Mouse (Mus musculus) CH12.LX (cell line): ENCODE data around the gene Nr2c2ap. TPM values are rescaled to one million over a fixed set of nuclear protein-coding genes. Genes with fewer than 3 reads are reported as not detected.

Experiments
- DNase-seq: peaks from one replicate; pipeline ENCODE4 v3.0.0-alpha.2; 2013; ENCODE audit errors: extremely low read depth
- H3K27ac ChIP-seq: 2 replicates; pipeline ENCODE4 v1.5.1; 2012; ENCODE audit warnings: low read depth, mild to moderate bottlenecking, control low read depth, moderate library complexity; ENCODE audit not compliant: insufficient read depth
- H3K27me3 ChIP-seq: replicated peaks from 2 replicates; pipeline ENCODE3; 2012; ENCODE audit warnings: inconsistent platforms
- H3K36me3 ChIP-seq, 2 experiments: replicated peaks in 1 of 2; 2 replicates each; pipeline versions ENCODE3 to v1.6.1; 2012; ENCODE audit warnings: inconsistent platforms in 1 of 2, low read length in 1 of 2, mild to moderate bottlenecking in 1 of 2, mixed read lengths in 1 of 2, moderate library complexity in 1 of 2; ENCODE audit not compliant: control insufficient read depth in 1 of 2, insufficient read depth in 1 of 2
- H3K4me1 ChIP-seq, 2 experiments: 2 replicates each; pipeline ENCODE4 v1.6.1; 2012; ENCODE audit warnings: inconsistent platforms in 1 of 2, moderate library complexity in 1 of 2; ENCODE audit not compliant: insufficient read depth in 2 of 2, control insufficient read depth in 1 of 2
- H3K4me2 ChIP-seq: 2 replicates; pipeline ENCODE4 v1.6.1; 2012; ENCODE audit warnings: low read depth, mild to moderate bottlenecking, control low read depth; ENCODE audit not compliant: poor library complexity, insufficient read depth, severe bottlenecking
- H3K4me3 ChIP-seq, 3 experiments: fragments of 150-350 bp in 1 of 3; sonication (generic) in 1 of 3; replicated peaks in 1 of 3; 2 replicates each; pipeline versions ENCODE3 to v1.5.1; 2011 to 2012; ENCODE audit warnings: low read depth in 2 of 3, low read length in 2 of 3, mild to moderate bottlenecking in 2 of 3, moderate library complexity in 2 of 3, control low read depth in 1 of 3, improper control_type of control experiment in 1 of 3, inconsistent platforms in 1 of 3, mixed read lengths in 1 of 3; ENCODE audit not compliant: poor library complexity in 1 of 3
- H3K79me2 ChIP-seq: replicated peaks from 2 replicates; pipeline ENCODE4 v1.6.1; 2012; ENCODE audit warnings: mild to moderate bottlenecking, moderate library complexity; ENCODE audit not compliant: control insufficient read depth, poor library complexity, insufficient read depth, severe bottlenecking; ENCODE audit errors: extremely low read depth
- H3K9ac ChIP-seq: 2 replicates; pipeline ENCODE4 v1.6.1; 2012; ENCODE audit warnings: low read depth, mild to moderate bottlenecking, control low read depth, moderate library complexity; ENCODE audit not compliant: insufficient read depth
- H3K9me3 ChIP-seq: replicated peaks from 2 replicates; pipeline ENCODE3; 2012; ENCODE audit warnings: low read length, inconsistent platforms, mixed read lengths
- BHLHE40 ChIP-seq: IDR thresholded peaks from 2 replicates; pipeline ENCODE4 v1.6.1; 2011; ENCODE audit warnings: mild to moderate bottlenecking, low read depth, low read length, improper control_type of control experiment
- CHD2 ChIP-seq: IDR thresholded peaks from 2 replicates; pipeline ENCODE4 v1.6.1; 2011; ENCODE audit warnings: low read length, improper control_type of control experiment
- CTCF ChIP-seq, 2 experiments: IDR thresholded peaks in 1 of 2; conservative IDR thresholded peaks in 1 of 2; 2 replicates each; pipeline ENCODE4 v1.5.1; 2011 to 2012; ENCODE audit warnings: low read depth in 2 of 2, low read length in 2 of 2, improper control_type of control experiment in 1 of 2, inconsistent platforms in 1 of 2, mild to moderate bottlenecking in 1 of 2, moderate library complexity in 1 of 2
- E2F4 ChIP-seq: IDR thresholded peaks from 2 replicates; pipeline ENCODE4 v1.6.1; 2011; ENCODE audit warnings: low read depth, low read length, improper control_type of control experiment; ENCODE audit not compliant: insufficient replicate concordance
- ELF1 ChIP-seq: IDR thresholded peaks from 2 replicates; pipeline ENCODE4 v1.6.1; 2014; ENCODE audit warnings: low read depth, mild to moderate bottlenecking, inconsistent platforms, low read length, improper control_type of control experiment
- EP300 ChIP-seq: IDR thresholded peaks from 2 replicates; pipeline ENCODE4 v1.6.1; 2011; ENCODE audit warnings: low read length, improper control_type of control experiment
- ETS1 ChIP-seq: conservative IDR thresholded peaks from 2 replicates; pipeline ENCODE4 v1.6.1; 2012; ENCODE audit warnings: low read depth, mild to moderate bottlenecking, inconsistent platforms, low read length, improper control_type of control experiment, moderate library complexity
- GABPA ChIP-seq: IDR thresholded peaks from 2 replicates; pipeline ENCODE4 v1.6.1; 2012; ENCODE audit warnings: low read depth, low read length, improper control_type of control experiment, inconsistent platforms; ENCODE audit not compliant: insufficient replicate concordance
- IRF4 ChIP-seq: IDR thresholded peaks from 2 replicates; pipeline ENCODE4 v1.6.1; 2014; ENCODE audit warnings: low read depth, mild to moderate bottlenecking, inconsistent platforms, low read length, improper control_type of control experiment
- JUN ChIP-seq: IDR thresholded peaks from 2 replicates; pipeline ENCODE4 v1.6.1; 2011; ENCODE audit warnings: low read depth, mild to moderate bottlenecking, low read length, improper control_type of control experiment, moderate library complexity; ENCODE audit not compliant: insufficient read depth
- KAT2A ChIP-seq: IDR thresholded peaks from 2 replicates; pipeline ENCODE4 v1.6.1; 2012; ENCODE audit warnings: low read length, improper control_type of control experiment, inconsistent platforms; ENCODE audit not compliant: insufficient replicate concordance
- MAX ChIP-seq: IDR thresholded peaks from 2 replicates; pipeline ENCODE4 v1.6.1; 2011; ENCODE audit warnings: low read length, improper control_type of control experiment
- MEF2A ChIP-seq: IDR thresholded peaks from 2 replicates; pipeline ENCODE4 v1.6.1; 2014; ENCODE audit warnings: low read depth, mild to moderate bottlenecking, inconsistent platforms, low read length, improper control_type of control experiment, borderline replicate concordance
- MXI1 ChIP-seq: IDR thresholded peaks from 2 replicates; pipeline ENCODE4 v1.6.1; 2011; ENCODE audit warnings: mild to moderate bottlenecking, low read depth, low read length, improper control_type of control experiment
- MYC ChIP-seq: IDR thresholded peaks from 2 replicates; pipeline ENCODE4 v1.6.1; 2011; ENCODE audit warnings: low read depth, mild to moderate bottlenecking, improper control_type of control experiment, low read length
- NELFE ChIP-seq: IDR thresholded peaks from 2 replicates; pipeline ENCODE4 v1.6.1; 2011; ENCODE audit warnings: low read depth, low read length, improper control_type of control experiment
- PAX5 ChIP-seq: IDR thresholded peaks from 2 replicates; pipeline ENCODE4 v1.6.1; 2012; ENCODE audit warnings: low read length, inconsistent platforms, mixed read lengths
- POLR2A ChIP-seq: IDR thresholded peaks from 2 replicates; pipeline ENCODE4 v1.6.1; 2011; ENCODE audit warnings: low read depth, mild to moderate bottlenecking, improper control_type of control experiment, low read length
- POLR2AphosphoS2 ChIP-seq: IDR thresholded peaks from 2 replicates; pipeline ENCODE4 v1.6.1; 2011; ENCODE audit warnings: low read depth, low read length, improper control_type of control experiment
- SMC3 ChIP-seq: IDR thresholded peaks from 2 replicates; pipeline ENCODE4 v1.6.1; 2011; ENCODE audit warnings: low read depth, low read length, improper control_type of control experiment
- TBP ChIP-seq: conservative IDR thresholded peaks from 2 replicates; pipeline ENCODE4 v1.6.1; 2011; ENCODE audit warnings: low read depth, low read length, improper control_type of control experiment
- TCF12 ChIP-seq: IDR thresholded peaks from 2 replicates; pipeline ENCODE4 v1.6.1; 2014; ENCODE audit warnings: low read depth, mild to moderate bottlenecking, inconsistent platforms, low read length, improper control_type of control experiment
- UBTF ChIP-seq: IDR thresholded peaks from 2 replicates; pipeline ENCODE4 v1.6.1; 2012; ENCODE audit warnings: low read depth, mild to moderate bottlenecking, inconsistent platforms, low read length, improper control_type of control experiment, moderate library complexity
- USF1 ChIP-seq: IDR thresholded peaks from 2 replicates; pipeline ENCODE4 v1.6.1; 2014; ENCODE audit warnings: low read depth, mild to moderate bottlenecking, inconsistent platforms, low read length, improper control_type of control experiment
- USF2 ChIP-seq: conservative IDR thresholded peaks from 2 replicates; pipeline ENCODE4 v1.6.1; 2011; ENCODE audit warnings: low read depth, low read length, improper control_type of control experiment
- ZC3H11A ChIP-seq: IDR thresholded peaks from 2 replicates; pipeline ENCODE4 v1.6.1; 2012; ENCODE audit warnings: low read depth, mild to moderate bottlenecking, inconsistent platforms, low read length, improper control_type of control experiment
- ZKSCAN1 ChIP-seq: IDR thresholded peaks from 2 replicates; pipeline ENCODE4 v1.6.1; 2012; ENCODE audit warnings: low read depth, inconsistent platforms, low read length, improper control_type of control experiment, borderline replicate concordance
- ZNF384 ChIP-seq: IDR thresholded peaks from 2 replicates; pipeline ENCODE4 v1.6.1; 2012; ENCODE audit warnings: low read depth, low read length, improper control_type of control experiment, inconsistent platforms
- dilution Hi-C: fragments of 300-500 bp; cut with MboI; formaldehyde crosslinking; loops from 2 replicates; pipeline ENCODE4 v1.14.3; 2020; ENCODE audit warnings: low sequenced_read_pairs; ENCODE audit not compliant: extremely low pct_unique_long_range_greater_than_20kb, extremely low pct_ligation_motif_present
- in situ Hi-C: fragments of 300-500 bp; cut with MboI; formaldehyde crosslinking; loops from 3 replicates; pipeline ENCODE4 v1.14.3; 2019; ENCODE audit warnings: low sequenced_read_pairs, low pct_ligation_motif_present, low pct_unique_long_range_greater_than_20kb, mixed read lengths
- polyA plus RNA-seq: library from polyadenylated mRNA; unstranded; fragments of >175 nt; gene quantifications from 2 replicates; pipeline ENCODE4 v1.2.1, GENCODE M21; 2012; ENCODE audit warnings: low read depth; ENCODE audit not compliant: insufficient read length
- total RNA-seq, 2 experiments: library from RNA; depleted of rRNA; stranded (reverse); fragments of 300-350 nt in 1 of 2; fragments of >200 nt in 1 of 2; gene quantifications; 2 replicates each; pipeline ENCODE4 v1.2.3; 2012 to 2014

Gene Nr2c2ap
- total and polyA plus RNA-seq, 3 experiments = 16.4 to 61.3 (median 22.7) TPM

GRCm38 (mm10) chr8:70152537-70153257 is 21.6 kb downstream of the Nr2c2ap start (continued):
- TF ChIP-seq POLR2AphosphoS2 (peak; percentile 96; the same call in 1 of the 2 replicates), MAX (peak; percentile 55), BHLHE40 (no peak), ZKSCAN1 (no peak), TBP (peak; percentile 94), UBTF (no peak), CHD2 (peak; percentile 32; the same call in 1 of the 2 replicates), E2F4 (peak; percentile 94; the same call in 1 of the 2 replicates), MYC (0 out of 2 replicates have a peak, but pooled peaks have one; percentile 36), SMC3 (no peak), USF1 (no peak), ZC3H11A (no peak), USF2 (no peak), JUN (no peak), NELFE (peak; percentile 99)

GRCm38 (mm10) chr8:70157240-70157800 is 26.2 kb downstream of the Nr2c2ap start:
- H3K79me2 ChIP-seq = peaks cover 72% of the 10 kb centered on the region
- in situ Hi-C loops (no loop called here), dilution Hi-C loops (no loop called here)
- no peaks in the 10 kb centered on the region for H3K27me3 ChIP-seq
- TF ChIP-seq MAX (no peak), ZNF384 (no peak), POLR2A (peak; percentile 8), JUN (no peak), MEF2A (no peak), ELF1 (peak; percentile 29; the same call in 1 of the 2 replicates), KAT2A (no peak), TBP (0 out of 2 replicates have a peak, but pooled peaks have one; percentile 13), EP300 (peak; percentile 55), TCF12 (peak; percentile 76), CTCF (conservative IDR thresholded peaks at IDR 0.05 in 1 of 2, IDR thresholded peaks at IDR 0.05 in 1 of 2; ENCODE audit: low read depth in 2 of 2, low read length in 2 of 2) (no peak), BHLHE40 (peak; percentile 55), ETS1 (peak; percentile 70), MXI1 (0 out of 2 replicates have a peak, but pooled peaks have one; percentile 45), SMC3 (no peak), IRF4 (0 out of 2 replicates have a peak, but pooled peaks have one; percentile 20), GABPA (no peak), NELFE (no peak), PAX5 (no peak)
- peak overlapping the region; percentile 93 for H3K4me2 ChIP-seq
- no peaks in the 10 kb centered on the region for H3K9me3 ChIP-seq
- peaks cover 36 to 49% of the 10 kb centered on the region in 2 experiments for H3K36me3 ChIP-seq
- DNase-seq = no peak
- peaks cover 28 to 52% of the 10 kb centered on the region in 2 experiments for H3K4me1 ChIP-seq
- H3K27ac ChIP-seq = peak overlapping the region; percentile 98
- peak overlapping the region; percentile 90 for H3K9ac ChIP-seq
- peak overlapping the region; percentile 40 to 69 (median 42) for H3K4me3 ChIP-seq
